Comparison of ENCODE assay signal across 12 mouse cellular contexts in the genomic region with DNA sequence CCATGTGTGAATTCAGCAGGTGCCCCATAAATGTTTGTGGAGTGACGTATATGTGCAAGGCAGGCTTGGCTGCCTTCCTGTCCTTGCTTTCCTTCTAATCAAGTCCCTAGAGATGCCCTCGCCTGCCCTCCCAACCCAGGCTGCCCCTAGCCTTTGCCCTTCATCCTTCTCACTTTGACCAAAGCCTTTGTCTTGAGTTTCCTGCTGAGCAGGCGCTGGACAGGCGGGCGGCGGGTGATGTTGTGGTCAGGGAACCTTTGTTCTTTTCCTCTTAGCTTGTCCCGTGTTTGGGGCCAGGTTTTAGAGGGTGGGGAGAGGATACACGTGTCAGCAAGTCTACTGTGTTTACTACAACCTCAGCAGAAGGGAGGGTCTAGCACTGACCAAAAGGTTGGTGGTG. TPM values are rescaled to one million over a fixed set of nuclear protein-coding genes. Genes with fewer than 3 reads are reported as not detected.
DNase-seq lines count a peak whose midpoint lies in the region; ATAC-seq and TF ChIP-seq lines count a peak whose summit lies in the region.
"Had no signal": no experiment of that assay in that cellular context is flagged by ENCODE, and none has a peak within 500 bp of the region (broad histone marks: within the 10 kb centered on the region; RNA-seq: fewer than 3 reads in every experiment).

No protein-coding gene starts in this region.

- TF ChIP-seq EP300 in lung, postnatal 0 days (IDR thresholded peaks at IDR 0.05) = no peak

- H3K27me3 ChIP-seq in cerebellum, adult 2 months (ENCODE audit: control insufficient read depth, insufficient read depth, low read length) = no peaks in the 10 kb centered on the region; the same call in 1 of the 2 replicates
- H3K27me3 ChIP-seq in lung, postnatal 0 days (replicated peaks; ENCODE audit: insufficient read depth, low read length) = peaks cover 13% of the 10 kb centered on the region; the same call in 1 of the 2 replicates
- peaks cover 9% of the 10 kb centered on the region; the same call in 1 of the 2 replicates for H3K27me3 ChIP-seq in hindbrain, embryonic 15.5 days
- peaks cover 22% of the 10 kb centered on the region for H3K27me3 ChIP-seq in liver, embryonic 16.5 days (ENCODE audit: control insufficient read depth, insufficient read depth, low read depth, low read length)

- H3K36me3 ChIP-seq in lung, postnatal 0 days (ENCODE audit: insufficient read depth, low read length) = no peaks in the 10 kb centered on the region
- no peaks in the 10 kb centered on the region for H3K36me3 ChIP-seq in hindbrain, embryonic 15.5 days
- no peaks in the 10 kb centered on the region for H3K36me3 ChIP-seq in liver, embryonic 16.5 days (ENCODE audit: control insufficient read depth, insufficient read depth)
- H3K36me3 ChIP-seq: limb, embryonic 15.5 days had no signal

- no peak for TF ChIP-seq CTCF in cerebellum, adult 2 months (IDR thresholded peaks at IDR 0.05; ENCODE audit: borderline replicate concordance, insufficient read depth, low read depth, low read length)
- TF ChIP-seq CTCF in lung, postnatal 0 days (IDR thresholded peaks at IDR 0.05) = no peak

- H3K4me3 ChIP-seq in cerebellum, adult 2 months (replicated peaks; ENCODE audit: insufficient read depth, low read depth, low read length) = peak overlapping the region; percentile 2
- no peak overlapping the region for H3K4me3 ChIP-seq in lung, postnatal 0 days (ENCODE audit: low read depth, low read length)
- H3K4me3 ChIP-seq in hindbrain, embryonic 15.5 days = no peak overlapping the region
- peak overlapping the region; percentile 62; the same call in 1 of the 2 replicates for H3K4me3 ChIP-seq in liver, embryonic 16.5 days (ENCODE audit: low read depth, low read length)

- no peak overlapping the region for H3K9ac ChIP-seq in lung, postnatal 0 days (replicated peaks; ENCODE audit: low read depth)
- H3K9ac ChIP-seq in hindbrain, embryonic 15.5 days = no peak overlapping the region
- no peak overlapping the region for H3K9ac ChIP-seq in liver, embryonic 16.5 days (ENCODE audit: low read depth, low read length)
- H3K9ac ChIP-seq: limb, embryonic 15.5 days had no signal

- TF ChIP-seq POLR2A in cerebellum, adult 2 months (IDR thresholded peaks at IDR 0.05; ENCODE audit: borderline replicate concordance, insufficient read depth, low read length) = no peak

- no peak for DNase-seq in cerebellum, adult 2 months
- no peak for DNase-seq in cerebellum, postnatal 14 days
- no peak for DNase-seq in lung, postnatal 0 days (ENCODE audit: low spot score)
- no peak for DNase-seq in lung, postnatal 25 days (ENCODE audit: low spot score)
- no peak for DNase-seq in frontal cortex, postnatal 25 days (ENCODE audit: low spot score in 2 of 2)
- no peak for DNase-seq in cerebellum, adult 11-12 months
- DNase-seq: cerebellum, postnatal 36 days had no signal

- H3K9me3 ChIP-seq in lung, postnatal 0 days (ENCODE audit: low read length) = no peaks in the 10 kb centered on the region
- H3K9me3 ChIP-seq in hindbrain, embryonic 15.5 days = no peaks in the 10 kb centered on the region
- H3K9me3 ChIP-seq in liver, embryonic 16.5 days (replicated peaks; ENCODE audit: control insufficient read depth, low read length) = no peaks in the 10 kb centered on the region
- H3K9me3 ChIP-seq: limb, embryonic 15.5 days had no signal

- no peak overlapping the region for H3K27ac ChIP-seq in cerebellum, adult 2 months (ENCODE audit: insufficient read depth, low read length)
- H3K27ac ChIP-seq in lung, postnatal 0 days (ENCODE audit: low read length) = no peak overlapping the region
- H3K27ac ChIP-seq in hindbrain, embryonic 15.5 days (replicated peaks) = no peak overlapping the region
- H3K27ac ChIP-seq in liver, embryonic 16.5 days (ENCODE audit: low read length) = no peak overlapping the region
- H3K27ac ChIP-seq: limb, embryonic 15.5 days had no signal

- WGBS in cerebellum, adult 2 months = 54% methylated on average over 8 of the region's 8 CpGs
- 28% methylated on average over 8 of the region's 8 CpGs for WGBS in lung, postnatal 0 days
- WGBS in hindbrain, embryonic 15.5 days = 21% methylated on average over 8 of the region's 8 CpGs
- WGBS in liver, embryonic 16.5 days (ENCODE audit: insufficient replicate concordance) = 30% methylated on average over 8 of the region's 8 CpGs

- no peak overlapping the region for H3K4me2 ChIP-seq in lung, postnatal 0 days (replicated peaks; ENCODE audit: low read depth, low read length)
- peak overlapping the region; percentile 100 for H3K4me2 ChIP-seq in hindbrain, embryonic 15.5 days
- 0 out of 2 replicates have a peak overlapping the region, but pooled peaks have one; percentile 17 for H3K4me2 ChIP-seq in liver, embryonic 16.5 days (ENCODE audit: low read depth, low read length)
- H3K4me2 ChIP-seq: limb, embryonic 15.5 days had no signal

- peak; percentile 21; the same call in 1 of the 2 replicates for ATAC-seq in lung, postnatal 0 days
- ATAC-seq in hindbrain, embryonic 15.5 days (ENCODE audit: low FRiP score, low read depth) = no peak
- 0 out of 2 replicates have a peak, but pooled peaks have one; percentile 7 for ATAC-seq in liver, embryonic 16.5 days (ENCODE audit: low read depth)

- H3K4me1 ChIP-seq in cerebellum, adult 2 months (ENCODE audit: control insufficient read depth, insufficient read depth, low read length) = peaks cover 3% of the 10 kb centered on the region
- H3K4me1 ChIP-seq in lung, postnatal 0 days (ENCODE audit: insufficient read depth, low read depth, low read length) = 0 out of 2 replicates have a peak, but pooled peaks cover 4% of the 10 kb centered on the region
- H3K4me1 ChIP-seq in hindbrain, embryonic 15.5 days (replicated peaks) = peaks cover 47% of the 10 kb centered on the region
- peaks cover 4% of the 10 kb centered on the region; the same call in 1 of the 2 replicates for H3K4me1 ChIP-seq in liver, embryonic 16.5 days (ENCODE audit: control insufficient read depth, low read depth, low read length)

RNA-seq across cellular contexts. Expression of a gene that starts 32.2 kb away (rescaled TPM):
- polyA plus RNA-seq in cerebellum, adult 2 months (2012; rRNA removed) = 26.6 and 29.6 TPM in 2 replicates
- polyA plus RNA-seq in lung, postnatal 0 days (2015; fragmentation: Nextera tagmentation; extraction: Ambion mirVana) = 3.2 and 4.3 TPM in 2 replicates
- polyA plus RNA-seq in hindbrain, embryonic 15.5 days (2015; fragmentation: Nextera tagmentation; extraction: Ambion mirVana) = 31.3 and 34.8 TPM in 2 replicates
- polyA plus RNA-seq in liver, embryonic 16.5 days (2015; fragmentation: Nextera tagmentation; extraction: Ambion mirVana) = 14.3 and 14.6 TPM in 2 replicates

RNA-seq across cellular contexts. Expression of a gene that starts 43.0 kb away (rescaled TPM):
- polyA plus RNA-seq in cerebellum, adult 2 months (2012; rRNA removed) = 0.52 and 1.2 TPM in 2 replicates
- 4.0 and 4.2 TPM in 2 replicates for polyA plus RNA-seq in lung, postnatal 0 days (2015; fragmentation: Nextera tagmentation; extraction: Ambion mirVana)
- not detected in 2 replicates for polyA plus RNA-seq in hindbrain, embryonic 15.5 days (2015; fragmentation: Nextera tagmentation; extraction: Ambion mirVana)
- polyA plus RNA-seq in liver, embryonic 16.5 days (2015; fragmentation: Nextera tagmentation; extraction: Ambion mirVana) = 4.0 TPM in 1 of 2 replicates, not detected in the other
- polyA plus RNA-seq: heart, embryonic 14.5 days; testis, adult 2 months had no signal

Comparison
In these comparisons a context has a peak if more than half of its experiments do, and no peak if none do; other contexts are left out.
1. H3K4me3 ChIP-seq: peak in cerebellum, adult 2 months (single experiment) and liver, embryonic 16.5 days (single experiment); none in lung, postnatal 0 days (single experiment) and hindbrain, embryonic 15.5 days (single experiment).